Mouse (Mus musculus) forebrain, embryonic 16.5 days (tissue): ENCODE data around the gene Kirrel3. TPM values are rescaled to one million over a fixed set of nuclear protein-coding genes. Genes with fewer than 3 reads are reported as not detected.

Experiments
- ATAC-seq: fragments of 200-750 bp; cut with Nextera tagmentation; 2 replicates; pipeline ENCODE4 v1.8.0; 2017; ENCODE audit warnings: mild to moderate bottlenecking, moderate library complexity
- H3K27ac ChIP-seq: fragments of 300-500 bp; sonication (generic); 2 replicates; pipeline ENCODE4 v1.5.1; 2014; ENCODE audit warnings: low read length, control low read depth
- H3K27me3 ChIP-seq: fragments of 300-500 bp; sonication (generic); replicated peaks from 2 replicates; pipeline ENCODE4 v1.6.1; 2014; ENCODE audit warnings: low read length; ENCODE audit not compliant: control insufficient read depth, insufficient read depth
- H3K36me3 ChIP-seq: fragments of 300-500 bp; sonication (generic); 2 replicates; pipeline ENCODE4 v1.6.1; 2014; ENCODE audit not compliant: control insufficient read depth, insufficient read depth
- H3K4me1 ChIP-seq: fragments of 300-500 bp; sonication (generic); replicated peaks from 2 replicates; pipeline ENCODE4 v1.6.1; 2014; ENCODE audit warnings: low read length; ENCODE audit not compliant: control insufficient read depth, insufficient read depth
- H3K4me2 ChIP-seq: fragments of 300-500 bp; sonication (generic); 2 replicates; pipeline ENCODE4 v1.6.1; 2014; ENCODE audit warnings: mild to moderate bottlenecking, low read length, control low read depth
- H3K4me3 ChIP-seq: fragments of 300-500 bp; sonication (generic); replicated peaks from 2 replicates; pipeline ENCODE4 v1.5.1; 2014; ENCODE audit warnings: mild to moderate bottlenecking, low read length, control low read depth
- H3K9ac ChIP-seq: fragments of 300-500 bp; sonication (generic); replicated peaks from 2 replicates; pipeline ENCODE4 v1.6.1; 2014; ENCODE audit warnings: low read depth, low read length, control low read depth
- H3K9me3 ChIP-seq: fragments of 300-500 bp; sonication (generic); 2 replicates; pipeline ENCODE4 v1.6.1; 2016; ENCODE audit warnings: low read length; ENCODE audit not compliant: control insufficient read depth
- WGBS: fragments of 180-500 bp; shearing (Covaris S2); extraction: QIAGEN DNeasy Blood & Tissue Kit; methylation state at CpG from one replicate; pipeline ENCODE4 v1.1.7; 2014; 5-methylcytosine and 5-hydroxymethylcytosine counted together
- polyA plus RNA-seq: library from polyadenylated mRNA; unstranded; fragments of >200 nt; fragmentation: Nextera tagmentation; extraction: Ambion mirVana; gene quantifications from 2 replicates; pipeline ENCODE4 v1.2.1, GENCODE M21; 2015

Gene Kirrel3
- polyA plus RNA-seq, 1 experiment from 2014 or later = 62.7 TPM

GRCm38 (mm10) chr9:34489760-34490159 lies 4.1 kb downstream of the Kirrel3 start:
- Histone ChIP-seq H3K9ac (peak overlapping the region; percentile 63), H3K9me3 (no peaks in the 10 kb centered on the region), H3K4me3 (peak overlapping the region; percentile 56), H3K4me1 (peaks cover 43% of the 10 kb centered on the region), H3K36me3 (no peaks in the 10 kb centered on the region), H3K27ac (no peak overlapping the region), H3K4me2 (peak overlapping the region; percentile 61), H3K27me3 (peaks cover 6% of the 10 kb centered on the region; the same call in 1 of the 2 replicates)
- 17% methylated on average over 5 of the region's 5 CpGs for WGBS
- no peak for ATAC-seq

GRCm38 (mm10) chr9:34492121-34492520 lies 6.4 kb downstream of the Kirrel3 start:
- Histone ChIP-seq H3K9me3 (no peaks in the 10 kb centered on the region), H3K9ac (no peak overlapping the region), H3K4me3 (peak overlapping the region; percentile 56), H3K4me2 (peak overlapping the region; percentile 61), H3K27ac (no peak overlapping the region), H3K4me1 (peaks cover 30% of the 10 kb centered on the region), H3K36me3 (no peaks in the 10 kb centered on the region), H3K27me3 (peaks cover 6% of the 10 kb centered on the region; the same call in 1 of the 2 replicates)
- WGBS = 56% methylated on average over 3 of the region's 3 CpGs
- ATAC-seq = no peak

GRCm38 (mm10) chr9:34493571-34493970 lies 7.9 kb downstream of the Kirrel3 start:
- WGBS = 16% methylated on average over 2 of the region's 2 CpGs
- Histone ChIP-seq H3K27me3 (0 out of 2 replicates have a peak, but pooled peaks cover 3% of the 10 kb centered on the region), H3K9ac (no peak overlapping the region), H3K4me2 (peak overlapping the region; percentile 31), H3K4me1 (peaks cover 25% of the 10 kb centered on the region), H3K4me3 (no peak overlapping the region), H3K9me3 (no peaks in the 10 kb centered on the region), H3K36me3 (no peaks in the 10 kb centered on the region), H3K27ac (no peak overlapping the region)
- ATAC-seq = no peak

GRCm38 (mm10) chr9:34498126-34498525 lies 12.4 kb downstream of the Kirrel3 start:
- Histone ChIP-seq H3K27ac (no peak overlapping the region), H3K4me2 (no peak overlapping the region), H3K9ac (no peak overlapping the region), H3K4me3 (no peak overlapping the region), H3K4me1 (peaks cover 8% of the 10 kb centered on the region), H3K9me3 (no peaks in the 10 kb centered on the region), H3K36me3 (no peaks in the 10 kb centered on the region), H3K27me3 (no peaks in the 10 kb centered on the region)
- ATAC-seq = no peak; the same call in 1 of the 2 replicates
- WGBS = 89% methylated on average over 2 of the region's 2 CpGs

- Histone ChIP-seq H3K4me1 (peaks cover 6% of the 10 kb centered on the region), H3K27ac (no peak overlapping the region), H3K27me3 (no peaks in the 10 kb centered on the region), H3K36me3 (no peaks in the 10 kb centered on the region), H3K4me3 (no peak overlapping the region), H3K9me3 (no peaks in the 10 kb centered on the region), H3K4me2 (no peak overlapping the region), H3K9ac (no peak overlapping the region)
- WGBS = 1% methylated on average over 5 of the region's 5 CpGs
- peak; percentile 83 for ATAC-seq
Observed at GRCm38 (mm10) chr9:34498651-34499050, 13.0 kb downstream of the Kirrel3 start.

- Histone ChIP-seq H3K4me3 (no peak overlapping the region), H3K27me3 (no peaks in the 10 kb centered on the region), H3K27ac (peak overlapping the region; percentile 36; the same call in 1 of the 2 replicates), H3K36me3 (no peaks in the 10 kb centered on the region), H3K4me1 (peaks cover 26% of the 10 kb centered on the region), H3K9me3 (no peaks in the 10 kb centered on the region), H3K4me2 (no peak overlapping the region), H3K9ac (no peak overlapping the region)
- 36% methylated on average over 2 of the region's 2 CpGs for WGBS
- peak; percentile 83 for ATAC-seq
Observed at GRCm38 (mm10) chr9:34507164-34507563, 21.5 kb downstream of the Kirrel3 start.

GRCm38 (mm10) chr9:34518861-34519260 lies 33.2 kb downstream of the Kirrel3 start:
- no peak overlapping the region for H3K4me3 ChIP-seq
- no peak overlapping the region for H3K27ac ChIP-seq
- H3K36me3 ChIP-seq = no peaks in the 10 kb centered on the region
- H3K4me1 ChIP-seq = no peaks in the 10 kb centered on the region
- ATAC-seq = no peak
- H3K4me2 ChIP-seq = no peak overlapping the region
- no peaks in the 10 kb centered on the region for H3K27me3 ChIP-seq
- H3K9ac ChIP-seq = no peak overlapping the region
- 79% methylated on average over 6 of the region's 6 CpGs for WGBS
- H3K9me3 ChIP-seq = no peaks in the 10 kb centered on the region

GRCm38 (mm10) chr9:34520234-34520950 lies 34.7 kb downstream of the Kirrel3 start:
- peak; percentile 33; the same call in 1 of the 2 replicates for ATAC-seq
- Histone ChIP-seq H3K27ac (no peak overlapping the region), H3K27me3 (no peaks in the 10 kb centered on the region), H3K4me2 (no peak overlapping the region), H3K4me1 (no peaks in the 10 kb centered on the region), H3K36me3 (no peaks in the 10 kb centered on the region), H3K4me3 (no peak overlapping the region), H3K9me3 (no peaks in the 10 kb centered on the region), H3K9ac (no peak overlapping the region)
- 77% methylated on average over 20 of the region's 20 CpGs for WGBS

GRCm38 (mm10) chr9:34525695-34526094 lies 40.0 kb downstream of the Kirrel3 start:
- no peaks in the 10 kb centered on the region for H3K9me3 ChIP-seq
- no peaks in the 10 kb centered on the region for H3K4me1 ChIP-seq
- 83% methylated on average over 2 of the region's 2 CpGs for WGBS
- no peak overlapping the region for H3K27ac ChIP-seq
- no peak overlapping the region for H3K9ac ChIP-seq
- H3K36me3 ChIP-seq = no peaks in the 10 kb centered on the region
- no peak overlapping the region for H3K4me2 ChIP-seq
- ATAC-seq = no peak
- no peak overlapping the region for H3K4me3 ChIP-seq
- H3K27me3 ChIP-seq = no peaks in the 10 kb centered on the region
